Mouse (Mus musculus) adrenal gland, adult 8-10 months (tissue): ENCODE measurements around the gene 3110082I17Rik. TPM values are rescaled to one million over a fixed set of nuclear protein-coding genes. Genes with fewer than 3 reads are reported as not detected.

Source experiments
- DNase-seq: peaks from one replicate; pipeline ENCODE4 v3.0.0; 2022
- total RNA-seq, 4 experiments: library from RNA; stranded (reverse); gene quantifications; 2 replicates each; pipeline ENCODE4 v1.2.4; 2022

Gene 3110082I17Rik
- total RNA-seq, 4 experiments from 2014 or later, result 7.3 to 20.6 (median 14.4) TPM

- no peak for DNase-seq
Observed at GRCm38 (mm10) chr5:139374841-139375240, 85.5 kb downstream of the 3110082I17Rik start.

GRCm38 (mm10) chr5:139373889-139374444 lies 86.4 kb downstream of the 3110082I17Rik start:
- DNase-seq, result no peak

GRCm38 (mm10) chr5:139373126-139373525 lies 87.2 kb downstream of the 3110082I17Rik start:
- no peak for DNase-seq

GRCm38 (mm10) chr5:139371631-139372401 lies 88.5 kb downstream of the 3110082I17Rik start:
- DNase-seq, result peak; percentile 91

- DNase-seq, result no peak
Observed at GRCm38 (mm10) chr5:139371118-139371517, 89.2 kb downstream of the 3110082I17Rik start.

GRCm38 (mm10) chr5:139370336-139370735 lies 90.0 kb downstream of the 3110082I17Rik start:
- DNase-seq, result no peak

- no peak for DNase-seq
Observed at GRCm38 (mm10) chr5:139368638-139369320, 91.5 kb downstream of the 3110082I17Rik start.

GRCm38 (mm10) chr5:139367884-139368458 lies 92.4 kb downstream of the 3110082I17Rik start:
- DNase-seq, result no peak

- DNase-seq, result no peak
Observed at GRCm38 (mm10) chr5:139366484-139366883, 93.8 kb downstream of the 3110082I17Rik start.

GRCm38 (mm10) chr5:139365827-139366226 lies 94.5 kb downstream of the 3110082I17Rik start:
- DNase-seq, result no peak

- DNase-seq, result no peak
Observed at GRCm38 (mm10) chr5:139364911-139365571, 95.3 kb downstream of the 3110082I17Rik start.

GRCm38 (mm10) chr5:139364260-139364910 lies 95.9 kb downstream of the 3110082I17Rik start:
- peak; percentile 71 for DNase-seq

- DNase-seq, result no peak
Observed at GRCm38 (mm10) chr5:139363858-139364257, 96.5 kb downstream of the 3110082I17Rik start.

GRCm38 (mm10) chr5:139359244-139359643 lies 101.1 kb downstream of the 3110082I17Rik start:
- no peak for DNase-seq

GRCm38 (mm10) chr5:139358653-139359052 lies 101.7 kb downstream of the 3110082I17Rik start:
- no peak for DNase-seq

- peak; percentile 59 for DNase-seq
Observed at GRCm38 (mm10) chr5:139355235-139355772, 105.0 kb downstream of the 3110082I17Rik start.

GRCm38 (mm10) chr5:139353946-139354345 lies 106.4 kb downstream of the 3110082I17Rik start:
- no peak for DNase-seq

GRCm38 (mm10) chr5:139353496-139353895 lies 106.8 kb downstream of the 3110082I17Rik start:
- no peak for DNase-seq

GRCm38 (mm10) chr5:139352317-139352716 lies 108.0 kb downstream of the 3110082I17Rik start, which contains the start of gene Cyp2w1:
Gene Cyp2w1 (plus strand): TSS chr5:139352617.
- DNase-seq, result no peak

GRCm38 (mm10) chr5:139351628-139352027 lies 108.7 kb downstream of the 3110082I17Rik start:
- no peak for DNase-seq

- no peak for DNase-seq
Observed at GRCm38 (mm10) chr5:139351134-139351533, 109.2 kb downstream of the 3110082I17Rik start, which contains the start of gene Cox19. Gene Cox19 (minus strand): TSS chr5:139351418.
